Mouse (Mus musculus) spleen, adult 2 months (tissue): ENCODE data around the gene Sema6c.

Experiments used
- CTCF ChIP-seq: fragments of 200-500 bp; IDR thresholded peaks from 2 replicates; pipeline ENCODE4 v1.5.1; 2011; ENCODE audit warnings: mild to moderate bottlenecking, inconsistent platforms; ENCODE audit not compliant: insufficient read depth, insufficient read length, insufficient replicate concordance; ENCODE audit errors: extremely low read depth
- POLR2A ChIP-seq: fragments of 200-500 bp; IDR thresholded peaks from 2 replicates; pipeline ENCODE4 v1.6.1; 2011; ENCODE audit warnings: low read depth, low read length, inconsistent platforms

GRCm38 (mm10) chr3:95164840-95165239, 4.6 kb downstream of the Sema6c start:
- TF ChIP-seq POLR2A (no peak), CTCF (no peak)
